26 mouse cellular contexts compared by ENCODE assay signal in the genomic region with DNA sequence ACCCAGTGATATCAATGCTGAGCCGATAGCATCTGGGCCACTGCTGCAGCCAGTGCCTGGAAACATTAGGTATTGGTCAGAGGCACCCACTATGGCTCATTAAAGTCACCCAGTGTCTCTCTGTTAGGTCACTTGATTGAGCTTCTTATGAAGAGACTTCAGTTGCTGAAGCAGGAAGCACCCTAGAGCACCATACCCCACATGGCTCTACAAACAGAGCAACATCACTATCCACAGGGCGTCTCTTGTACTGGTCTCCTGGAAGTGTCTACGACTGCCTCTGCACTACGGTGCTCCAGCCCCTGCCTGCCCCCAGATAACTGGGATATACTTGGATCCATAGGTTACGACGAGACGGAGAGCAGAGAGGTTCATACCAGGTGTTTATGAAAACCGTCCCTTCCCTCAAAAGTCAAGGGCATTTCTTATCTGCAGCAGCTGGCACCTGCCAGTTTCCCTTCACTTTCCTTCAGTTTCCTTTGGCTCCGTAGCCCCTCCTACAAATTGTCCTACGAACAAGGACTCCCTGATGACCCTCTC.
DNase-seq lines count a peak whose midpoint lies in the region; ATAC-seq and TF ChIP-seq lines count a peak whose summit lies in the region.
"Had no signal": no experiment of that assay in that cellular context is flagged by ENCODE, and none has a peak within 500 bp of the region (broad histone marks: within the 10 kb centered on the region; RNA-seq: fewer than 3 reads in every experiment).

No protein-coding gene starts in this region.

- peaks cover 0 to 76% of the 10 kb centered on the region in 2 experiments; a peak in 2 of 4 replicates for H3K36me3 ChIP-seq in MEL (ENCODE audit: control insufficient read depth in 1 of 2, insufficient read depth in 2 of 2, low read length in 2 of 2)
- H3K36me3 ChIP-seq in small intestine, adult 2 months (ENCODE audit: control insufficient read depth, insufficient read depth, low read length), result no peaks in the 10 kb centered on the region
- H3K36me3 ChIP-seq in heart, embryonic 11.5 days (ENCODE audit: control insufficient read depth, insufficient read depth, low read length), result no peaks in the 10 kb centered on the region
- H3K36me3 ChIP-seq: embryonic facial prominence, embryonic 13.5 days; embryonic facial prominence, embryonic 15.5 days; forebrain, embryonic 10.5 days; forebrain, embryonic 12.5 days; G1E had no signal

- no peak for TF ChIP-seq POLR2A in MEL (IDR thresholded peaks at IDR 0.05; ENCODE audit: control insufficient read depth in 1 of 2, insufficient read depth in 1 of 2, low read depth in 1 of 2, low read length in 2 of 2, poor library complexity in 1 of 2)
- no peak for TF ChIP-seq POLR2A in small intestine, adult 2 months (IDR thresholded peaks at IDR 0.05; ENCODE audit: low read depth, low read length)

- WGBS in small intestine, adult 2 months, result 44% methylated on average over 10 of the region's 10 CpGs
- 76% methylated on average over 10 of the region's 10 CpGs for WGBS in heart, embryonic 11.5 days (ENCODE audit: insufficient replicate concordance)

- peak overlapping the region; percentile 55 for H3K27ac ChIP-seq in MEL (ENCODE audit: control insufficient read depth, low read depth, low read length)
- H3K27ac ChIP-seq in small intestine, adult 2 months (ENCODE audit: insufficient read depth, low read depth, low read length), result peak overlapping the region; percentile 17; the same call in 1 of the 2 replicates
- H3K27ac ChIP-seq in heart, embryonic 11.5 days (ENCODE audit: low read depth, low read length), result no peak overlapping the region
- H3K27ac ChIP-seq: embryonic facial prominence, embryonic 13.5 days; embryonic facial prominence, embryonic 15.5 days; forebrain, embryonic 10.5 days; forebrain, embryonic 12.5 days had no signal

- peaks cover 37 to 60% of the 10 kb centered on the region in 2 experiments for H3K4me1 ChIP-seq in MEL (ENCODE audit: control insufficient read depth in 1 of 2, insufficient read depth in 2 of 2, low read length in 2 of 2)
- peaks cover 15% of the 10 kb centered on the region; the same call in 1 of the 2 replicates for H3K4me1 ChIP-seq in small intestine, adult 2 months (ENCODE audit: control insufficient read depth, insufficient read depth, insufficient read length, low read length)
- H3K4me1 ChIP-seq in heart, embryonic 11.5 days (ENCODE audit: control insufficient read depth, insufficient read depth, low read length), result peaks cover 2% of the 10 kb centered on the region; the same call in 1 of the 2 replicates
- H3K4me1 ChIP-seq: embryonic facial prominence, embryonic 13.5 days; embryonic facial prominence, embryonic 15.5 days; forebrain, embryonic 10.5 days; forebrain, embryonic 12.5 days had no signal

- no peaks in the 10 kb centered on the region for H3K27me3 ChIP-seq in MEL (ENCODE audit: control insufficient read depth in 1 of 2, insufficient read depth in 2 of 2, low read length in 2 of 2)
- H3K27me3 ChIP-seq in small intestine, adult 2 months (ENCODE audit: control insufficient read depth, insufficient read depth, low read length), result no peaks in the 10 kb centered on the region
- no peaks in the 10 kb centered on the region for H3K27me3 ChIP-seq in heart, embryonic 11.5 days (ENCODE audit: control insufficient read depth, insufficient read depth, low read length)
- H3K27me3 ChIP-seq: embryonic facial prominence, embryonic 15.5 days; forebrain, embryonic 12.5 days had no signal

- no peak for TF ChIP-seq RAD21 in MEL (IDR thresholded peaks at IDR 0.05; ENCODE audit: low read depth, low read length)

- H3K4me3 ChIP-seq in MEL (ENCODE audit: control insufficient read depth in 1 of 2, insufficient read depth in 1 of 2, low read depth in 2 of 2, low read length in 2 of 2), result no peak overlapping the region
- H3K4me3 ChIP-seq in small intestine, adult 2 months (ENCODE audit: low read depth, low read length), result no peak overlapping the region
- no peak overlapping the region for H3K4me3 ChIP-seq in heart, embryonic 11.5 days (ENCODE audit: low read depth, low read length)
- H3K4me3 ChIP-seq: embryonic facial prominence, embryonic 13.5 days; embryonic facial prominence, embryonic 15.5 days; erythroblast, embryonic 14.5 days; forebrain, embryonic 10.5 days; forebrain, embryonic 12.5 days had no signal

- peak overlapping the region; percentile 34 for H3K9ac ChIP-seq in MEL (ENCODE audit: control insufficient read depth, low read depth, low read length, poor library complexity, severe bottlenecking)
- no peak overlapping the region for H3K9ac ChIP-seq in heart, embryonic 11.5 days (ENCODE audit: low read depth, low read length)
- H3K9ac ChIP-seq: embryonic facial prominence, embryonic 13.5 days; embryonic facial prominence, embryonic 15.5 days; forebrain, embryonic 12.5 days had no signal

- DNase-seq in heart, adult 11 months, result peak; percentile 87
- no peak for DNase-seq in heart, adult 8-10 months (ENCODE audit: low spot score)
- peak; percentile 40 for DNase-seq in thymus, postnatal 0 days (ENCODE audit: low spot score)
- no peak for DNase-seq in thymus, adult 18-20 months
- peak; percentile 56 for DNase-seq in MEL (ENCODE audit: low read depth, low spot score)
- no peak for DNase-seq in right cerebral cortex, postnatal 4 days
- DNase-seq: adrenal gland, adult 2 months; adrenal gland, postnatal 10 days; adrenal gland, postnatal 25 days; cerebellum, adult 11 months; cerebellum, adult 18-20 months; cerebellum, adult 8-10 months; cerebellum, adult 9-11 months; cerebellum, postnatal 14 days; cerebellum, postnatal 36 days; embryo, embryonic 11 days had no signal

- H3K79me2 ChIP-seq in MEL (ENCODE audit: control insufficient read depth, insufficient read depth, low read length, poor library complexity), result no peaks in the 10 kb centered on the region

- no peaks in the 10 kb centered on the region for H3K9me3 ChIP-seq in MEL (replicated peaks; ENCODE audit: insufficient read depth, low read length)
- no peaks in the 10 kb centered on the region for H3K9me3 ChIP-seq in heart, embryonic 11.5 days (replicated peaks; ENCODE audit: control insufficient read depth, low read length)
- H3K9me3 ChIP-seq: embryonic facial prominence, embryonic 13.5 days; embryonic facial prominence, embryonic 15.5 days; forebrain, embryonic 10.5 days; forebrain, embryonic 12.5 days; G1E had no signal

- H3K4me2 ChIP-seq in heart, embryonic 11.5 days, result no peak overlapping the region
- H3K4me2 ChIP-seq: embryonic facial prominence, embryonic 13.5 days; embryonic facial prominence, embryonic 15.5 days; forebrain, embryonic 12.5 days had no signal

- no peak; a peak in 1 of 4 replicates for TF ChIP-seq EP300 in MEL (IDR thresholded peaks at IDR 0.05; ENCODE audit: low read depth in 1 of 2, low read length in 2 of 2)

- no peak for ATAC-seq in heart, embryonic 11.5 days (replicated peaks; ENCODE audit: insufficient number of reproducible peaks, low FRiP score, low TSS enrichment)
- ATAC-seq: forebrain, embryonic 14.5 days; forebrain, embryonic 16.5 days had no signal

- TF ChIP-seq CTCF in MEL (IDR thresholded peaks at IDR 0.05 in 2 of 3, conservative IDR thresholded peaks at IDR 0.05 in 1 of 3; ENCODE audit: control insufficient read depth in 1 of 3, insufficient read depth in 1 of 3, low read depth in 2 of 3, low read length in 3 of 3, poor library complexity in 1 of 3, severe bottlenecking in 1 of 3), result no peak
- no peak for TF ChIP-seq CTCF in small intestine, adult 2 months (IDR thresholded peaks at IDR 0.05; ENCODE audit: extremely low read depth, insufficient read length, insufficient replicate concordance, low read depth, low read length)

TF ChIP-seq in MEL, 35 proteins besides CTCF, POLR2A, EP300 and RAD21:
- TF ChIP-seq ETS1 (IDR thresholded peaks at IDR 0.05; ENCODE audit: low read depth, low read length) (no peak), GATA1 (IDR thresholded peaks at IDR 0.05; ENCODE audit: low read depth, low read length) (no peak), CHD1 (IDR thresholded peaks at IDR 0.05; ENCODE audit: low read depth, low read length) (no peak), E2F4 (IDR thresholded peaks at IDR 0.05; ENCODE audit: borderline replicate concordance, low read depth, low read length) (no peak), ELF1 (IDR thresholded peaks at IDR 0.05; ENCODE audit: low read depth, low read length) (no peak), ZMIZ1 (IDR thresholded peaks at IDR 0.05; ENCODE audit: low read depth, low read length) (no peak), NRF1 (IDR thresholded peaks at IDR 0.05; ENCODE audit: insufficient read depth, low read depth, low read length, poor library complexity, severe bottlenecking) (no peak)
TF ChIP-seq in MEL: peak in this region for 0.

Comparison
In these comparisons a context has a peak if more than half of its experiments do, and no peak if none do; other contexts are left out.
1. DNase-seq: peak in heart, adult 11 months (single experiment), thymus, postnatal 0 days (single experiment) and MEL (single experiment); none in heart, adult 8-10 months (single experiment), thymus, adult 18-20 months (0 of 2) and right cerebral cortex, postnatal 4 days (single experiment).